Mouse (Mus musculus) bone marrow macrophage, adult 2 months (primary cell): Measurements from ENCODE around the gene Med1. TPM values are rescaled to one million over a fixed set of nuclear protein-coding genes. Genes with fewer than 3 reads are reported as not detected.

Experiments used
- H3K27ac ChIP-seq: 2 replicates; pipeline ENCODE4 v1.5.1; 2012; ENCODE audit warnings: low read depth, low read length; ENCODE audit not compliant: insufficient read depth
- H3K4me1 ChIP-seq: 2 replicates; pipeline ENCODE4 v1.6.1; 2012; ENCODE audit warnings: low read length; ENCODE audit not compliant: control insufficient read depth, insufficient read depth
- H3K4me3 ChIP-seq: 2 replicates; pipeline ENCODE4 v1.5.1; 2012; ENCODE audit warnings: mild to moderate bottlenecking, low read length, moderate library complexity; ENCODE audit not compliant: insufficient read depth
- CTCF ChIP-seq: IDR thresholded peaks from 2 replicates; pipeline ENCODE4 v1.5.1; 2012; ENCODE audit warnings: low read depth, mild to moderate bottlenecking, low read length, moderate library complexity
- POLR2A ChIP-seq: IDR thresholded peaks from 2 replicates; pipeline ENCODE4 v1.6.1; 2012; ENCODE audit warnings: mild to moderate bottlenecking, low read depth, low read length, borderline replicate concordance
- polyA plus RNA-seq: library from polyadenylated mRNA; stranded (reverse); fragments of >200 nt; gene quantifications from 2 replicates; pipeline ENCODE4 v1.2.4, GENCODE M21; 2012; ENCODE audit not compliant: missing spikeins, insufficient read depth, insufficient read length

Med1 gene
- polyA plus RNA-seq, 1 experiment: 32.7 TPM

DNA sequence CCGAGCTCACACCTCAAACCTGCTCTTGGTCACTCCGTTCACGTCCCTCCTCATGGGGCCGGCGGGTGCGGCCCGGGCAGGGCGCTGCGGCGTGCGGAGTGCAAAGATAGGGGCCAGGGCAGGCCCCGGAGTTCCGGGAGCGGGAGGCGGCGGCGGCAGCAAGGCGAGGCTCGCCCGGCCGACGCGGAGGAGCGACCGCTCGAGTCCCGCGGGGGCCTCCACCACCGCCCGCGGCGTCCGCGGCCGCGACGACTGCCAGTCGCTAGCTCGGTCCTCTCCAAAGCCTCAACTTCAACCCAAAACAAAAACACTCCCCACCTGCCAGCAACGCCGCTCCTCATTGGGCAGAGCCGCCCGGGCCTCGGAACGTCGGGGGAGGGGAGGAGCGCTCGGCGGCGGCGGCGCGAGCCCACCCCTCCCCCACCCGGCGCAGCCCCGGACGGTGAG is 43.8 kb downstream of the Med1 start:
- TF ChIP-seq POLR2A: 0 out of 2 replicates have a peak, but pooled peaks have one; percentile 17
- TF ChIP-seq CTCF: no peak
- Histone ChIP-seq H3K27ac (peak overlapping the region; percentile 93), H3K4me3 (peak overlapping the region; percentile 90), H3K4me1 (peaks cover 10% of the 10 kb centered on the region)

DNA sequence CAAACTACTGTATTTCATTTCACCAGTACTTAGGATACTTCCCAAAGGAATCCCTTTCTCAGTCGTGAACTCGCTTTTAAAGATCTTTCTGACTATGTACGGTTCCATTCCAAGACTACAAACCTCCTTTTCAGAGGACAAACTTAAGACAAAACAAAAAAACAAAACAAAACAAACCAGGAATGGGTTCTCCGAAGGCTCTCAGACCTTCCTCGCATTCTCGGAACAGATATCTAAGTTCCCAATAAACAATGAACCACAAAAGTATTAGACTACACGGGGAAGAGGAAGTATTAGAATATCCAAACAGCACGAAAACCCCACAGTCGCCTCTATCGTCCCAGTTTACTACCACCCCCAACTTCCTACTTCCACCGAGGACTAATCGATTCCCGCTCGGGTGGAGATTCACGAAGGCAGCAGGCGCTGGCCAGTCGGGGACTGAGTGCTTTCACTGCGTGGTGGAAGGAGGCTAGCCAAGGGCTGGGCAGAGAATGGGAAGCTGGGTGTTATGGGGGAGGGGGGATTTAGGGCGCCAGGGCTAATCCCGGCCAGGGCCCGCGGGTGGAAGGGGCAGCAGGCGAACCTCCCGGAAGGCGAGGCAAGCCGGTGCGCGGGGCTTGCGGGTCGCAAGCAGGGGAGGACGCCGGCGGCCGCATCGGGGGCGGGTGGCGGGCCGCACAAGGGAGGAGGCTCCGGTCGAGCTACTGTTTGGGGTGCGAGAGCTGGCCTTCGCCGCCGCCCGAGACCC is 44.4 kb downstream of the Med1 start:
- peak overlapping the region; percentile 93 for H3K27ac ChIP-seq
- peak overlapping the region; percentile 90 for H3K4me3 ChIP-seq
- TF ChIP-seq CTCF (no peak), POLR2A (no peak)
- peaks cover 10% of the 10 kb centered on the region for H3K4me1 ChIP-seq

DNA sequence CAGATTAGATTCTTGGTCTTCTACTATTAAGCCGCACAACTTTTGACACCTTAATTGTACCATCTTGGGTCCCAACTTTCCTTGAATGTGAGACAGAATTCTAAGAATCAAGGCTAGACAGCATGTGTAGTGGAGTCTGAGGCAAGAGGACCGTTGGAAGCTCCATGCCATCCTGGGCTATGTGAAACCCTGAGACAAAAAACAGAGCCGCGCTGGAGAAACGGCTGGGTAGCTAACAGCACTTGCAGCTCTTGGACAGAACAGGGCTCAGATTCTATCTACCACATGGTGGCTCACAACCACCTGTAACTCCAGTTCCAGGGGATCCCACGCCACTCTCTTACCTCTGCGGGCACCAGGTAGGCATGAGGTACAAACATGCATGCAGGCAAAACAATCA is 47.2 kb downstream of the Med1 start:
- no peak overlapping the region for H3K4me3 ChIP-seq
- no peak for TF ChIP-seq POLR2A

DNA sequence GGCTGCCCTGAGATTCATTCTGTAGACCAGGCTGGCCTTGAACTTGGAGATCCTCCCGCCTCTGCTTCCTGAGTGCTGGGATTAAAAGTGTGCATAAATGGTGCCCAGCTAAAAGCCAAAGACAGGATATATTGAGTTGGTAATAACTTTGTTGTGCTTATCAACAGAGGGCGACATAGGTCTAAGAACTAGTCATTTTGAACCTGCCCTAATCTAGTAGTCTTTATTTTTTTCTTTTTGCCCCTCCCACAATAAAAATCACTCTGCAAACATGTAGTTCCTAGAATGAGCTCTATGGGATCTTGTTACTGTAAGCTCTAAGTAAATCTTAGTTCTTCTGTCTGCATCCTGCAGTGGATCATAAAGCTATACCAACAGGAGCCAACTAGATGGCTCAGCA is 50.5 kb downstream of the Med1 start:
- TF ChIP-seq CTCF (no peak), POLR2A (no peak)
- no peak overlapping the region for H3K27ac ChIP-seq
- no peak overlapping the region for H3K4me3 ChIP-seq

More for the DNA sequence above, 47.2 kb downstream of the Med1 start:
- H3K4me1 ChIP-seq: peaks cover 10% of the 10 kb centered on the region
- no peak overlapping the region for H3K27ac ChIP-seq

DNA sequence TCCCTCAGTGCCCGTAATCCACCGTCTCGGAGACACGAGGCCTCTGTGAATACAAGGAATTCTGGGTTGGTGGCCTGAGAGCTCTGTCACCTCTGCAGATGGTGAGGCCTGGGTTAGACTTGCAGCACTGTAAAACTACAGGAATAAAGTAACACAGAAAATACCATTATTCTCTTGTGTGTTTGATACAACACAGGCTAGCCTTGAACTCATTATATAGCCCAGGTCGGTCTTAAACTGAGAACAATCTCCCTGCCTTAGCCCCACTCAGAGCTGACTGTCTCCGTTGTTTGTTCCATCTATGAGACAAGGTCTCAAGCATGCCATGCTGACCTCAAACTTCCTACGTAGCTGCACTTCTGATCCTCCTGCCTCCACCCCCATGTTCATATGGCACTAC is 54.2 kb downstream of the Med1 start:
- Histone ChIP-seq H3K4me1 (peaks cover 5% of the 10 kb centered on the region; the same call in 1 of the 2 replicates), H3K4me3 (no peak overlapping the region), H3K27ac (no peak overlapping the region)
- no peak for TF ChIP-seq POLR2A

More for the DNA sequence above, 50.5 kb downstream of the Med1 start:
- peaks cover 8% of the 10 kb centered on the region for H3K4me1 ChIP-seq

DNA sequence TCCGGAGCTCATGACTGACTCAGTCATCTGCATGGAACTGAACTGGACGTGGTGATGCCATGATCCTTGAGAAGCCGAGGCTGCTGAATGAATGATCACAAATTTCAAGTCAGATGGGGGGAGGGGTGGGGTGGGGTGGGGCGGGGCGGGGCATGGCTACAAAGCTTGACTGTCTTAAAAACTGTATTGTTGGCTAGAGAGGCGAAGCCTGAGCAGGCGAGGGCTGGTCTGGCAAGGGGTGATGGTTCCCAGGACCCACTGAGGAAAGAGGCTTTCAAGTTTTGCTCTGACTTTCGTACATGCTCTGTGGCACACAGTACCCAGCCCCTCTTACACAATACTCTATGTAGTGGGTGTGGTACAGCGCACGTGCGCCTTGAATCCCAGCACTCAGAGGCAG is 55.3 kb downstream of the Med1 start:
- H3K4me1 ChIP-seq: peaks cover 5% of the 10 kb centered on the region; the same call in 1 of the 2 replicates
- H3K4me3 ChIP-seq: no peak overlapping the region
- TF ChIP-seq CTCF: no peak
- no peak overlapping the region for H3K27ac ChIP-seq

DNA sequence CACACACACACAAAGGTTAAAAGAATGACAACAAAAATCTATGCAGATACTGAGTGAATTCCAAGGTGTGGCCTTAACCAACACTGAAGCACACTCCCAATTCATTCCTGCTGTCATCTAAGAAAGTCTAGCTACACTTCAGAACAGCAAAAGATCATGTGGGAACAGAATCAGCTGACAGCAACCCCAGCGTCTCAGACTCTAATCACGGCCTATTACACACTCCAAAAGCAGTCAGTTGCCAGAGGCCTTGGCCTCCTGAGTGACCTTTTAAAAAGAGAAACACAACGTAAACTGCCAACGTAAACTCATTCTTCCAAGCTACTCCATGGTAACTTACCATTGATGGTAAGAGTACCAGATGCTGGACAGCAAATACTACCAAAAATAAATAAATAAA is 58.1 kb downstream of the Med1 start:
- Histone ChIP-seq H3K4me3 (no peak overlapping the region), H3K4me1 (peaks cover 8% of the 10 kb centered on the region), H3K27ac (no peak overlapping the region)
- TF ChIP-seq CTCF: no peak
- TF ChIP-seq POLR2A: no peak

DNA sequence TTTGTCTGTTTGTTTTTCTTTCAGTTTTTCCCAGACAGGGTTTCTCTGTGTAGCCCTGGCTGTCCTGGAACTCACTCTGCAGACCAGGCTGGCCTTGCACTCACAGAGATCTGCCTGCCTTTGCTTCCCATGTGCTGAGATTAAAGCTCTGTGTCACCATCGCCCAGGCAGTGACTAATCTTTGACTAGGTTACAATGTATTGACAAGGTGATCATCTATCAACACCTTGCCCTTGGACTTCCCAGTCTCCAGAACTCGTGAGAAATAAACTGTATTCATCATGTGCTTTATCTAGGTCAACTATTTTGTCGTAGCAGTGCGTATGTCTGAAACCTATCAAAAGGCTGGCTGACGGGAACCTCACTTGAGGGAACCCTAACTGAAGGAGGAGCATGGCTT is 69.7 kb downstream of the Med1 start:
- no peak overlapping the region for H3K4me3 ChIP-seq
- peaks cover 10% of the 10 kb centered on the region for H3K4me1 ChIP-seq
- H3K27ac ChIP-seq: no peak overlapping the region
- TF ChIP-seq POLR2A (no peak), CTCF (no peak)

DNA sequence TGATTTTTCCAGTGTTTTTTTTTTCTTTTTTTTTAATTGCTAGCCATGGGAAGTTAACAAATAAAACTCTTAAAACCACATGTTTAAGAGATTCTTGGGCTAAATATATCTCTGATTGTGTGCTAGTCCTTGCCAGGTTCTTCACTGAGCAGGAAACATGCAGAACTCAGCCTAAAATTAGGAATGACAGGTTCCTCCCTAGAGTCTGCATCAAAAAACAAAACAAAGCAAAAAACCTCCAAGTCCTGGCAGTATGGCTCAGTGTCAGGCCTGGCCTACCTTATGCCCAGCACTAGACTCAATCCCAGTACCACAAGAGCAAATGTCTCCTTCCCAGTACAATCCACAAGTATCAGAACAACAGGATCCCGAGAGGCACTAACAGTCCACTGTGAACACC is 78.7 kb downstream of the Med1 start:
- TF ChIP-seq CTCF: no peak
- TF ChIP-seq POLR2A: no peak
- Histone ChIP-seq H3K4me1 (no peaks in the 10 kb centered on the region), H3K4me3 (no peak overlapping the region), H3K27ac (no peak overlapping the region)

DNA sequence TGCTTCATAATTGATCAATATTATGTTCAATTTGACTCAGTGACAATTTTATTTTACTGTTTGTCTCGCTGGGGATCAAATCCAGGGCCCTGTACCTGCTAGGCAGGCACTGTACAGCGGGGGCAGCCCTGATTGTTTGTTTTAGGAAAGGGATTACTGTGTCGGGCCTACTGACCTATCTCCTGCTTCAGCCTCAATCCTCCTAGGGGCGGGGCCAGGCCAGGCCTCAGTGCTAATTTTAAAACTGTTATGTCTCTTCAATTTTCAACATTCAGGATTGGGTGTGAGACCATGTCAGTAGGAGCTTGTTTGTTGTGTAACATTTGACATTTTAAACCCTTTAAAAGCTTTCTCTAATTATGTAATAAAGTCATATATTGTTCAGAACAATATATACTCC is 79.6 kb downstream of the Med1 start:
- TF ChIP-seq POLR2A (no peak), CTCF (no peak)
- H3K4me1 ChIP-seq: no peaks in the 10 kb centered on the region
- no peak overlapping the region for H3K27ac ChIP-seq
- no peak overlapping the region for H3K4me3 ChIP-seq
